Mouse (Mus musculus) forebrain, embryonic 11.5 days (tissue): ENCODE measurements around the gene Cbl. TPM values are rescaled to one million over a fixed set of nuclear protein-coding genes. Genes with fewer than 3 reads are reported as not detected.

ENCODE experiments used
- ATAC-seq: fragments of 200-750 bp; cut with Nextera tagmentation; replicated peaks from 2 replicates; pipeline ENCODE4 v1.8.0; 2017; ENCODE audit warnings: moderate TSS enrichment; ENCODE audit not compliant: low FRiP score
- DNase-seq: peaks from one replicate; pipeline ENCODE4 v3.0.0-alpha.2; 2017; ENCODE audit warnings: low spot score
- H3K27ac ChIP-seq: fragments of 300-500 bp; sonication (generic); 2 replicates; pipeline ENCODE4 v1.5.1; 2014; ENCODE audit warnings: low read depth, low read length
- H3K27me3 ChIP-seq: fragments of 300-500 bp; sonication (generic); 2 replicates; pipeline ENCODE4 v1.6.1; 2014; ENCODE audit warnings: mild to moderate bottlenecking, low read length, mixed read lengths; ENCODE audit not compliant: control insufficient read depth, insufficient read depth
- H3K36me3 ChIP-seq: fragments of 300-500 bp; sonication (generic); 2 replicates; pipeline ENCODE4 v1.6.1; 2014; ENCODE audit warnings: mild to moderate bottlenecking, low read length, moderate library complexity, mixed read lengths; ENCODE audit not compliant: control insufficient read depth, insufficient read depth
- H3K4me1 ChIP-seq: fragments of 300-500 bp; sonication (generic); replicated peaks from 2 replicates; pipeline ENCODE4 v1.6.1; 2014; ENCODE audit warnings: low read length, mixed read lengths; ENCODE audit not compliant: control insufficient read depth, insufficient read depth
- H3K4me2 ChIP-seq: fragments of 300-500 bp; sonication (generic); 2 replicates; pipeline ENCODE4 v1.6.1; 2014; ENCODE audit warnings: low read depth, mild to moderate bottlenecking, low read length, moderate library complexity, mixed read lengths; ENCODE audit not compliant: severe bottlenecking
- H3K4me3 ChIP-seq: fragments of 300-500 bp; sonication (generic); 2 replicates; pipeline ENCODE4 v1.5.1; 2014; ENCODE audit warnings: low read depth, low read length
- H3K9ac ChIP-seq: fragments of 300-500 bp; sonication (generic); 2 replicates; pipeline ENCODE4 v1.6.1; 2014; ENCODE audit warnings: low read length
- H3K9me3 ChIP-seq: fragments of 300-500 bp; sonication (generic); 2 replicates; pipeline ENCODE4 v1.6.1; 2016; ENCODE audit warnings: low read length, mixed read lengths; ENCODE audit not compliant: control insufficient read depth
- WGBS: fragments of 180-500 bp; shearing (Covaris S2); extraction: QIAGEN DNeasy Blood & Tissue Kit; methylation state at CpG from one replicate; pipeline ENCODE4 v1.1.7; 2014; 5-methylcytosine and 5-hydroxymethylcytosine counted together
- polyA plus RNA-seq: library from polyadenylated mRNA; unstranded; fragments of >200 nt; fragmentation: Nextera tagmentation; extraction: Ambion mirVana; gene quantifications from 2 replicates; pipeline ENCODE4 v1.2.1, GENCODE M21; 2014

The Cbl gene
- polyA plus RNA-seq, 1 experiment from 2014 or later: 25.9 TPM

- Histone ChIP-seq H3K9ac (no peak overlapping the region), H3K4me2 (peak overlapping the region; percentile 70; the same call in 1 of the 2 replicates), H3K27ac (no peak overlapping the region), H3K27me3 (peaks cover 22% of the 10 kb centered on the region), H3K4me1 (peaks cover 11% of the 10 kb centered on the region), H3K4me3 (peak overlapping the region; percentile 43), H3K36me3 (no peaks in the 10 kb centered on the region), H3K9me3 (no peaks in the 10 kb centered on the region)
- WGBS: 67% methylated on average over 7 of the region's 7 CpGs
- no peak for DNase-seq
- no peak for ATAC-seq
Observed at GRCm38 (mm10) chr9:44135731-44136411, 98.0 kb downstream of the Cbl start.

GRCm38 (mm10) chr9:44134851-44135730 is 98.8 kb downstream of the Cbl start:
- ATAC-seq: peak; percentile 18; the same call in 1 of the 2 replicates
- Histone ChIP-seq H3K9me3 (no peaks in the 10 kb centered on the region), H3K9ac (peak overlapping the region; percentile 53), H3K36me3 (no peaks in the 10 kb centered on the region), H3K4me2 (peak overlapping the region; percentile 70), H3K4me1 (peaks cover 16% of the 10 kb centered on the region), H3K27ac (no peak overlapping the region), H3K27me3 (peaks cover 22% of the 10 kb centered on the region), H3K4me3 (peak overlapping the region; percentile 43)
- no peak for DNase-seq
- WGBS: 3% methylated on average over 45 of the region's 49 CpGs

GRCm38 (mm10) chr9:44134101-44134850 is 99.6 kb downstream of the Cbl start, which contains the start of gene Mcam:
Mcam (plus strand) TSS chr9:44134469.
- Histone ChIP-seq H3K27me3 (peaks cover 22% of the 10 kb centered on the region), H3K4me3 (peak within 1 kb of the TSS; percentile 43), H3K27ac (no peak within 1 kb of the TSS), H3K9ac (peak within 1 kb of the TSS; percentile 53), H3K36me3 (no peaks in the 10 kb centered on the region), H3K4me1 (peaks cover 18% of the 10 kb centered on the region), H3K4me2 (peak within 1 kb of the TSS; percentile 70), H3K9me3 (no peaks in the 10 kb centered on the region)
- DNase-seq (peak; percentile 77), ATAC-seq (peak; percentile 38)
- WGBS: 2% methylated on average over 54 of the region's 55 CpGs

- no peak overlapping the region for H3K4me2 ChIP-seq
- H3K4me3 ChIP-seq: no peak overlapping the region
- no peak overlapping the region for H3K9ac ChIP-seq
- DNase-seq (no peak), ATAC-seq (no peak)
- H3K4me1 ChIP-seq: peaks cover 18% of the 10 kb centered on the region
- 24% methylated on average over 2 of the region's 2 CpGs for WGBS
- no peaks in the 10 kb centered on the region for H3K36me3 ChIP-seq
- no peaks in the 10 kb centered on the region for H3K9me3 ChIP-seq
- H3K27me3 ChIP-seq: peaks cover 22% of the 10 kb centered on the region
- H3K27ac ChIP-seq: no peak overlapping the region
Observed at GRCm38 (mm10) chr9:44133287-44133686, 100.6 kb downstream of the Cbl start.

- Histone ChIP-seq H3K4me1 (peaks cover 18% of the 10 kb centered on the region), H3K9me3 (no peaks in the 10 kb centered on the region), H3K27ac (no peak overlapping the region), H3K4me3 (no peak overlapping the region), H3K9ac (no peak overlapping the region), H3K27me3 (peaks cover 22% of the 10 kb centered on the region), H3K36me3 (no peaks in the 10 kb centered on the region), H3K4me2 (no peak overlapping the region)
- WGBS: 69% methylated on average over 5 of the region's 5 CpGs
- DNase-seq (no peak), ATAC-seq (no peak)
Observed at GRCm38 (mm10) chr9:44132200-44132599, 101.6 kb downstream of the Cbl start.

GRCm38 (mm10) chr9:44131276-44131590 is 102.6 kb downstream of the Cbl start:
- ATAC-seq (peak; percentile 1; the same call in 1 of the 2 replicates), DNase-seq (no peak)
- Histone ChIP-seq H3K27me3 (peaks cover 22% of the 10 kb centered on the region), H3K4me3 (no peak overlapping the region), H3K9me3 (no peaks in the 10 kb centered on the region), H3K4me1 (peaks cover 18% of the 10 kb centered on the region), H3K4me2 (no peak overlapping the region), H3K27ac (no peak overlapping the region), H3K9ac (no peak overlapping the region), H3K36me3 (no peaks in the 10 kb centered on the region)
- WGBS: 34% methylated on average over 7 of the region's 7 CpGs

GRCm38 (mm10) chr9:44130581-44131275 is 103.1 kb downstream of the Cbl start:
- Histone ChIP-seq H3K4me2 (peak overlapping the region; percentile 72), H3K27ac (peak overlapping the region; percentile 37; the same call in 1 of the 2 replicates), H3K27me3 (peaks cover 19% of the 10 kb centered on the region), H3K9me3 (no peaks in the 10 kb centered on the region), H3K4me1 (peaks cover 16% of the 10 kb centered on the region), H3K4me3 (no peak overlapping the region; the same call in 1 of the 2 replicates), H3K9ac (peak overlapping the region; percentile 61), H3K36me3 (no peaks in the 10 kb centered on the region)
- DNase-seq (peak; percentile 80), ATAC-seq (peak; percentile 47; the same call in 1 of the 2 replicates)
- 11% methylated on average over 19 of the region's 19 CpGs for WGBS

GRCm38 (mm10) chr9:44130034-44130433 is 103.8 kb downstream of the Cbl start:
- Histone ChIP-seq H3K9me3 (no peaks in the 10 kb centered on the region), H3K36me3 (no peaks in the 10 kb centered on the region), H3K4me2 (peak overlapping the region; percentile 72), H3K27ac (peak overlapping the region; percentile 37), H3K4me1 (peaks cover 14% of the 10 kb centered on the region), H3K27me3 (peaks cover 16% of the 10 kb centered on the region), H3K9ac (peak overlapping the region; percentile 61), H3K4me3 (peak overlapping the region; percentile 34)
- peak; percentile 81 for DNase-seq
- peak; percentile 48 for ATAC-seq
- WGBS: under 1% methylated on average over 27 of the region's 27 CpGs
